Mouse (Mus musculus) midbrain, postnatal 0 days (tissue): ENCODE measurements around the gene 2810459M11Rik. TPM values are rescaled to one million over a fixed set of nuclear protein-coding genes. Genes with fewer than 3 reads are reported as not detected.

Experiments
- ATAC-seq: fragments of 200-750 bp; cut with Nextera tagmentation; 2 replicates; pipeline ENCODE4 v1.8.0; 2017; ENCODE audit warnings: moderate number of reproducible peaks, mild to moderate bottlenecking, moderate TSS enrichment, moderate library complexity; ENCODE audit not compliant: low FRiP score
- DNase-seq: peaks from one replicate; pipeline ENCODE4 v3.0.0-alpha.2; 2015; ENCODE audit warnings: low spot score
- H3K27ac ChIP-seq: fragments of 300-500 bp; sonication (generic); 2 replicates; pipeline ENCODE4 v1.5.1; 2014; ENCODE audit warnings: low read depth, mild to moderate bottlenecking, low read length, mixed read lengths
- H3K27me3 ChIP-seq: fragments of 300-500 bp; sonication (generic); 2 replicates; pipeline ENCODE4 v1.6.1; 2014; ENCODE audit warnings: low read length, control low read depth, mixed read lengths; ENCODE audit not compliant: insufficient read depth
- H3K36me3 ChIP-seq: fragments of 300-500 bp; sonication (generic); 2 replicates; pipeline ENCODE4 v1.6.1; 2014; ENCODE audit warnings: low read length, control low read depth, mixed read lengths; ENCODE audit not compliant: insufficient read depth
- H3K4me1 ChIP-seq: fragments of 300-500 bp; sonication (generic); 2 replicates; pipeline ENCODE4 v1.6.1; 2014; ENCODE audit warnings: mild to moderate bottlenecking, control low read depth, antibody characterized with exemption, low read length, mixed read lengths; ENCODE audit not compliant: insufficient read depth
- H3K4me2 ChIP-seq: fragments of 300-500 bp; sonication (generic); 2 replicates; pipeline ENCODE4 v1.6.1; 2014; ENCODE audit warnings: low read depth, mild to moderate bottlenecking, low read length, mixed read lengths; ENCODE audit not compliant: poor library complexity, severe bottlenecking
- H3K4me3 ChIP-seq: fragments of 300-500 bp; sonication (generic); 2 replicates; pipeline ENCODE4 v1.5.1; 2014; ENCODE audit warnings: low read depth, mild to moderate bottlenecking, low read length, moderate library complexity
- H3K9ac ChIP-seq: fragments of 300-500 bp; sonication (generic); replicated peaks from 2 replicates; pipeline ENCODE4 v1.6.1; 2014; ENCODE audit warnings: mild to moderate bottlenecking, low read length, moderate library complexity, mixed read lengths; ENCODE audit not compliant: poor library complexity, severe bottlenecking
- H3K9me3 ChIP-seq: fragments of 300-500 bp; sonication (generic); 2 replicates; pipeline ENCODE4 v1.6.1; 2016; ENCODE audit warnings: low read length, control low read depth
- CTCF ChIP-seq: IDR thresholded peaks from 2 replicates; pipeline ENCODE4 v1.5.1; 2016; ENCODE audit warnings: antibody characterized with exemption, mild to moderate bottlenecking
- WGBS: fragments of 180-500 bp; shearing (Covaris S2); extraction: QIAGEN DNeasy Blood & Tissue Kit; methylation state at CpG from one replicate; pipeline ENCODE4 v1.1.7; 2014; 5-methylcytosine and 5-hydroxymethylcytosine counted together
- polyA plus RNA-seq: library from polyadenylated mRNA; unstranded; fragments of >200 nt; fragmentation: Nextera tagmentation; extraction: Ambion mirVana; gene quantifications from 2 replicates; pipeline ENCODE4 v1.2.1, GENCODE M21; 2015
- total RNA-seq: library from RNA; depleted of rRNA; stranded (reverse); fragments of >200 nt; gene quantifications from 2 replicates; pipeline ENCODE4 v1.2.3, GENCODE M21; 2014

Gene 2810459M11Rik
- total and polyA plus RNA-seq, 2 experiments from 2014 or later: 14.3 to 43.4 TPM

DNA sequence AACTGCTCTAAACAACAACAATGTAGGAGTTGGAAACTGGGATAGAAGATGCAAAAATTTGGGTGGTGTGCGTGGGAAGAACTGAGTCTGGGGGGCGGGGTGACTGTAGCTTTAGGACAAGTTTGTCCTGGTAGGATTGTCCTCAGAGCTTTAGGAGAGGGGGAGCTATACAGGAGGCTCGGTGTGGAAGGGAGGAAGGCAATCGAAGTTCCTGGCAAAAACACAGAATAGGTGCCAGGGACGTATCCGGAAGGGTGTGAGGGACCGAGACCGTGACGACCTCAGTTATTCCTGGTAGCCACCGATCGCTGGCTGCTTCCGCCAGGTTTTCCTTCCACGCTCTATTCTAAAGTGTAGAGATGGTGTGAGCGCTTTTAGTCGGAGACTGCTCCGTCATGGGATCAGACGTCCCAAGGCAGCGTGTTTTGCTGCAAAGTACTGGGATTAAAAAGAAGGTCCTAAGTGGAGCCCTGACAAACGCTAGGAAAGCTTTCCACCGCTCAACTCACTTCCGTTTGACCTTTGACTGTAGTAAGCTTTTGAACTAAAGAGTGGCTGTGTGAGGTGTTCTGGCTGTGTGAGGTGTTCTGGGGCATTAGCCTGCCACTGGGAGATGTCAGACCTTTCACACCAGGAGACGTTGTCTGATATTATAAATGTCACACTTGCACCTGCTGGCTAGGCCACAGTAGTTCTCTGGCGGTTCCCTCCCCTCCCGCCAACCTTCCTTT lies 1.3 kb downstream of the 2810459M11Rik start:
- peak; percentile 11; the same call in 1 of the 2 replicates for ATAC-seq
- H3K27ac ChIP-seq: peak overlapping the region; percentile 63
- peak overlapping the region; percentile 70 for H3K9ac ChIP-seq

DNA sequence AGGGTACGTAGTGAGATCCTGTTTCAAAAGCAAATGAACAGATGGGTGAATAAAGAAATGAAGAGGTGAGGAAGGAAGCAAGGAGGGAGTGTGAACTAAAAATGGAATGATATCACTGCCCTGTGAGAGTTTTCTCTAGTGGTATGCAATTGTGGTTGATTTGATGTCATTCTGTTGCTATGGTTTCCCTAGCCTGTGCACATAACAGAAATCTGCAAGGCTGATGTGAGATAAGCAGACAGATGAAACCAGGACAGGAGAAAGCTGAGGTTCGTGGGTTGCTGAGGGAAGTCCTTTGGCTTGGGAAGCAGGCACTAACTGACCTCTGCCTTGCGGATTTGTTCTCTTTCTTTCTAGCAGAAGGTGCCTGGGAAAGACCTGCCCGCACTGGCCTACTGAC lies 2.6 kb downstream of the 2810459M11Rik start:
- no peaks in the 10 kb centered on the region for H3K9me3 ChIP-seq
- H3K4me2 ChIP-seq: no peak overlapping the region
- H3K27me3 ChIP-seq: peaks cover 10% of the 10 kb centered on the region; the same call in 1 of the 2 replicates
- H3K36me3 ChIP-seq: peaks cover 3% of the 10 kb centered on the region; the same call in 1 of the 2 replicates
- no peaks in the 10 kb centered on the region for H3K4me1 ChIP-seq
- H3K9ac ChIP-seq: no peak overlapping the region
- DNase-seq (no peak), ATAC-seq (no peak)
- WGBS: 75% methylated on average over 4 of the region's 4 CpGs
- no peak for TF ChIP-seq CTCF
- no peak overlapping the region for H3K27ac ChIP-seq
- no peak overlapping the region for H3K4me3 ChIP-seq

More for the DNA sequence above, 1.3 kb downstream of the 2810459M11Rik start:
- Histone ChIP-seq H3K36me3 (no peaks in the 10 kb centered on the region), H3K4me2 (peak overlapping the region; percentile 95), H3K27me3 (peaks cover 10% of the 10 kb centered on the region; the same call in 1 of the 2 replicates), H3K4me3 (peak overlapping the region; percentile 65), H3K9me3 (no peaks in the 10 kb centered on the region), H3K4me1 (no peaks in the 10 kb centered on the region)
- no peak for DNase-seq
- 8% methylated on average over 24 of the region's 24 CpGs for WGBS
- no peak for TF ChIP-seq CTCF

DNA sequence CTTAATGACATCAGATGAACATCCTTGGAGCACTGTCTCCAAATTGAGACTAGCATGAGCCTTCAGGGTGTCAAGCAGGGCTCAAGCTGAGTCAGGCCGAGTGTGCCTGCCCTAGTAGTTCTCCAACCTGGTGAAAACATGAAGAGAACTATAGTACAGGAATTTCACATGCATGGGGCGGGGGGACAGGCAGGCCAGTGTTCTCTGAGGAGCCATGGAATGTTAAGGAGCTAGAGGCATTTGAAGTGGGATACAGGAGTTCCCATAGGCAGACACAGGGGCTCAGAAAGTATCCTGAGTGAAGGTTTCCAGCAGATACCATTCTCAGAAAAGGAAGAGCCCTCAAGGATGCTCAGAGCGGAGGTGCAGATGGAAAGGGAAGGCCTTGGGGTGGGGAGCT lies 3.1 kb downstream of the 2810459M11Rik start:
- TF ChIP-seq CTCF: no peak
- Histone ChIP-seq H3K36me3 (peaks cover 4% of the 10 kb centered on the region; the same call in 1 of the 2 replicates), H3K9me3 (no peaks in the 10 kb centered on the region), H3K27me3 (peaks cover 10% of the 10 kb centered on the region; the same call in 1 of the 2 replicates), H3K4me1 (no peaks in the 10 kb centered on the region), H3K27ac (no peak overlapping the region), H3K4me2 (no peak overlapping the region), H3K4me3 (no peak overlapping the region), H3K9ac (no peak overlapping the region)
- WGBS: 90% methylated on average over 3 of the region's 3 CpGs
- ATAC-seq: no peak
- DNase-seq: no peak

DNA sequence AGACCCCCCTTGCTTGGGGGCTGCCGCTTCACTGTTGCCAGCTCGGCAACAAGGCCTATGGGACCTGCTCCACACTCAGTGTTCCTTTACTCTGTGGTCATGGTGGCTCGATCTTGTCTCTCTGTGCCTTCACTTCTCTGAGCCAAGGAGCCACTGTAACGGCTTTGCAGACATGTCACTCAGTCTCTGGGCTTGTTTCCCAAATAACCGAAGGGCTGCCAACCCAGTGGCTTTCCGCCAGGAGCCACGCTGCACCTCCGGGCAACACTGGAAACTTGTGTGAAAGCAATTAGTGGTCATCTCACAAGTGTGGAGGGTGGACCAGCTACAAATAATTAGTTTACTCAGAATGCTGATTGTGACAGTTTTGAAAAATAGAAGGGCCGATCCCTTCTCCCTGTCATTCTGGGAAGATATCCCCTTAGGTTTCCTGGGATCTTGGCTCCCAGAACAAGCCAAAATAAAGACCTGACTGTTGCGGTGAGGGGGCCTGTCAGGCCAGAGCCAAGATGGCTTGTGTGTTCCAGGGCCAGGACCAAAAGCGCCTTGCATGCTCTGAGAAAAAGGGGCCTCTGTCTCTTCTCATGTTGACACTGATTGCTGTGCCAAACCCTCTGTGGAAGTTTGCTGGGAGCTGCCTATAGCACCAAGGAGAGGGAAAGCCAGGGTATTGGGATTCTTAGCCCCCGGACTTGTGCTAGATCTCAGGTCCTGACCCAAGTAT lies 7.7 kb downstream of the 2810459M11Rik start:
- Histone ChIP-seq H3K27me3 (no peaks in the 10 kb centered on the region), H3K9me3 (no peaks in the 10 kb centered on the region), H3K4me1 (no peaks in the 10 kb centered on the region), H3K36me3 (peaks cover 4% of the 10 kb centered on the region; the same call in 1 of the 2 replicates), H3K4me3 (no peak overlapping the region), H3K4me2 (no peak overlapping the region), H3K9ac (no peak overlapping the region), H3K27ac (peak overlapping the region; percentile 55)
- WGBS: 68% methylated on average over 12 of the region's 12 CpGs
- TF ChIP-seq CTCF: no peak
- ATAC-seq: peak; percentile 83
- peak; percentile 89 for DNase-seq

DNA sequence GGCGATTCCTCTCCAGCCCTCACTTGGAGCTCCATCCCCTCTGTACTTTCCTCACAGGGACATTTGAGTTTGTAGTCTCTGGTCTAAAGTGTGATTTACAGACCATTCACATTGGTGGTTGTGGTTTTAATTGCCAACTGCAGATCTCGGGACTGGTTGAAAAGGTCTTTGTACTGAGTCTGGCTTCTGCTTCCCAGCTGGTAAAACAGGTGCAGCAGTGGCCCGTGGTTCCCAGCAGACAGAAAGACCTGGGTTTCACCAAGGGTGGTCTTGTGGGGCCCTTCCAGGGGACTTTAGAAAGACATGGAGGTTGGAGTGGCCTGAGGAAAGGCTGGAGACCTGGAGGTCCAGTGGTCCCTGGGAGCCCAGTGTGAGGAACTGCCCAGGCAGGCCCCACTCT lies 9.3 kb downstream of the 2810459M11Rik start:
- TF ChIP-seq CTCF: no peak
- Histone ChIP-seq H3K4me1 (no peaks in the 10 kb centered on the region), H3K4me3 (no peak overlapping the region), H3K4me2 (no peak overlapping the region), H3K36me3 (peaks cover 4% of the 10 kb centered on the region; the same call in 1 of the 2 replicates), H3K9me3 (no peaks in the 10 kb centered on the region), H3K27ac (no peak overlapping the region), H3K27me3 (no peaks in the 10 kb centered on the region), H3K9ac (no peak overlapping the region)
- WGBS: 48% methylated on average over 3 of the region's 3 CpGs
- ATAC-seq: no peak
- no peak for DNase-seq

DNA sequence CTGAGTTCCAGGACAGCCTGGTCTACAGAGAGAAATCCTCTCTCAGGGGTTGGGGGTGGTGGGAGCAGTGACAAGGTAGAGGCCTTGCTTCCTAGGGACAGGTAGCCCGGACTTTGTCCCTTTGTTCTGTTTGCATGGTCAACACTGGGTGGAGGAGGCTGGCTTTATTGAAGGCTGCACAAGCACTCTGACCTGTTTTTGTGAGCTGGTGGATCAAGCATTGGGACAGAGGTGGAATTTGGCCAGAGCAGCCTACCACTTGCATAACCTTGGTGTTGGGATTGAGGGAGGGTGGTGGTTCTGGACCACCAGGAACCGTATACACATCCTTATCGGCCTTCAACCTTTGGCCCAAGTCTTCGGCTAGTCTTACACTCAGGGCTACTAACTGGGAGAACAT lies 10.6 kb downstream of the 2810459M11Rik start:
- Histone ChIP-seq H3K9ac (no peak overlapping the region), H3K27ac (no peak overlapping the region), H3K9me3 (no peaks in the 10 kb centered on the region), H3K4me1 (no peaks in the 10 kb centered on the region), H3K27me3 (no peaks in the 10 kb centered on the region), H3K4me2 (no peak overlapping the region), H3K4me3 (no peak overlapping the region), H3K36me3 (peaks cover 4% of the 10 kb centered on the region; the same call in 1 of the 2 replicates)
- no peak for TF ChIP-seq CTCF
- no peak for DNase-seq
- ATAC-seq: no peak
- WGBS: 86% methylated on average over 4 of the region's 4 CpGs
